Mouse (Mus musculus) cerebellum, adult 18-20 months (tissue): ENCODE measurements around the gene Pfn1.
A peak's percentile ranks its signal among the peaks of the same experiment; 100 is the strongest.

Experiments
- DNase-seq, 2 experiments: peaks; one replicate each; pipeline ENCODE4 v3.0.0; 2021

Pfn1 gene

DNA sequence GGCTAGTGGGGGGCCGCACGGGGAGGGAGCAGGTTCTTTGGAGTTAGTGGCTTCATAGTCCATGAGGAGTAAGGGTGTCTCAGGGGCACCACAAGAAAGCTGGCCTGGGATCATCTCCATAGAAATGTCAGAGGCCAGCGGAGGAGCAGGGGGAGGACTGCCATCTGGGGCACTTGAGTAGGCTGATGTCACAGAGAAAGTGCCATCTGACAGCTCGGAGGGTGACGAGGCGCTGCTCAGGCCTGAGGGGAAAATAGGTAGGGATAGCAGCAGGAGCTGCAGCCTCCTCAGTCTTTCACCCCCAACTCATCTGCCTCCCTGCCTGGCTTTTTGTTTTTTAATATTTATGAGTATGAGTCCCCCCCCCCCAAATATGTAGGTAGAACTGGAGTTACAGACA lies 19.6 kb upstream of the Pfn1 start:
- no peak for DNase-seq

DNA sequence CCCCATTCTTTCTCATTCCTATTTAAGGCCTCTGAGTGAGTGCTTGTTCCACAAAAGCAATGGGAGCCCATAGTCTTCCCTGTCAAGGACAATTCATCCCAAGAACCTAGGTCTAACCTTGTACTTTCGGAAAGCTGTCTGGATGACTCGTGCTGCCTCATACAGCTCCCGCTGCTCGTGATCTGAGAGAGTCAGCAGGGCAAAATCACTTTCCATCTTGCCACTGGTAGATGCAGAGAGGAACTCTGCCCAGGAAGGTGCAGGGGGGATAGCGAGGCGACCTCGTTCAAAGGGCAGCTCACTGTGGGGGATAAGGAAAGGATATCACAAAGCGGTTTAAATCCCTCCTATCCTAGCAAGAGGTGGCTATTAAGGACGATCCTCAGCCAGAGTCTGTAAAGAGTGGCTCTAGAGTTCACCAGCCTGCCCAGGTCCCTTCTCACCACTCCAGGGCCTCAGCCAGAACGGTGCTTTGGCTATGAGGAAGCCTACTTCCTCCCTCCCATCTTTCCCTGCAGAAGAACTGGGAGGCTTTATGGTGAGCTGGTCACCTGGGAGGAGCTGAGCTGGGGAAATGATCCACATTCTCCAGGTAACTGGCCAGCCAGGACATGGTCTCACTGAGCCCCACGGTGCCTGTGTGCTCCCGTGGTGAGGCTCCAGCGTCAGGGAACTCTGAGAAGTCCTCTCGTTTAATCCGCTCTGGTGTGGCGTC lies 17.0 kb upstream of the Pfn1 start:
- DNase-seq: no peak

GRCm38 (mm10) chr11:70670483-70670882 lies 16.0 kb upstream of the Pfn1 start:
- DNase-seq: peak in 1 of 2 experiments; percentile 33

DNA sequence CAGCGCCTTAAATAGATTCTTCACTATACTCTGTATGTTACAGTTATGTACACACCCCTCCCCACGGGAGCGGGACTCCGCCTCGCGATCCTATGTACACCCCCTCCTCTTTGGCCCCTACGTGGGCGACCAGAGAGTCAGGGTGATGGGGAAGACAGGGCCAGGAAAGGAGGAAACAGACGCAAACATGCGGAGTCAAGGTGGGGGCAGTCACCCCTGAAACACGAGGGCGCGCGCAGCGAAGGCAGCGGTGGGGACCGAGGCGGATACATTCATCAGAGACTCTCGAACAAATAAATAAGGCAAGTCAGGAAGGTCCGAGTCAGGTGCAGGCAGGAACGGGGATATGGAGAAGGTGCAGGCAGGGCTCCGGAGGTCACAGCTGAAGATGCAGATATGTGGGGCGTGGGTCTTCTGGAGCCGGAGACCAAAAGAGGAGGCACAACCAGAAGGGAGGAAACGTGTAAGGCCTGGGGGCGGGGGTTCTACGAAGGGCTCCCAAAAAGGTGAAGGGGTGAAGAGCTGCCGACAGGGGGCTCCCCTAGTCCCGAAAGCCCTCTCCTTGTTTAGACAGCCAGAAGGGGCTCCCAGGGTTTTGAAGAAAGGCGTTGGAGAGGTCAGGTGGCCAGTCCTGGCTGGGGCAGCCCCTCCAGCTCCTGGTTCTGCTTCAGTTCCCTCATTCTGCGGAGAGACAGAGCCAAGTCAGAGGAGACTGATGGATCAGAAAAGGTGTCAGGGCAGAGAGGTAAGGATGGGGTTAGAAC lies 15.3 kb upstream of the Pfn1 start:
- DNase-seq: peak; percentile 73 to 76

GRCm38 (mm10) chr11:70668771-70669505 lies 14.5 kb upstream of the Pfn1 start, which contains the start of gene Spag7:
Gene Spag7 (minus strand): TSS chr11:70669416.
- DNase-seq: peak; percentile 94 to 100

- DNase-seq: no peak
Measured at GRCm38 (mm10) chr11:70668335-70668770, 13.9 kb upstream of the Pfn1 start.

GRCm38 (mm10) chr11:70667271-70668150 lies 13.1 kb upstream of the Pfn1 start:
- no peak for DNase-seq

- no peak for DNase-seq
Measured at GRCm38 (mm10) chr11:70666687-70667086, 12.2 kb upstream of the Pfn1 start.

DNA sequence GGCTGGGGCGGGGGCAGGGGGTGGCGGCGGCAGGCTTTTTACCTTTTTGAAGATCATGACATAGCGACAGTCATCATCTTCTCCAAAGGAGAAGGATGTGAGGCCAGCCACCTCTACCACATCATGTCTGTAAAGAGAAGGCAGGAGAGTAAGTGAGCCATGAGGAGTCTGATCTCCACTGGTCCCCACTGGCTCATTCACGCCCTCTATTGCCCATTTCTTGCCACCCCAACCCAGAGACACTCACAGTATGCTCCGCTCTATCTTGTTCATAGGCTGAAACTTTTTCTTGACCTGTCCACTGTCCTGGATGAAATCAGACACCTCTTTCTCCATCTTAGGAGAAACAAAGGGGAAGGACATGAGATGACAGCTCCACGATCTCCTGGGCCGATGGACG lies 10.3 kb upstream of the Pfn1 start:
- DNase-seq: no peak

GRCm38 (mm10) chr11:70663957-70664356 lies 9.5 kb upstream of the Pfn1 start:
- DNase-seq: no peak

- DNase-seq: no peak
Measured at GRCm38 (mm10) chr11:70663101-70663500, 8.7 kb upstream of the Pfn1 start.

GRCm38 (mm10) chr11:70660571-70660970 lies 6.1 kb upstream of the Pfn1 start:
- no peak for DNase-seq

DNA sequence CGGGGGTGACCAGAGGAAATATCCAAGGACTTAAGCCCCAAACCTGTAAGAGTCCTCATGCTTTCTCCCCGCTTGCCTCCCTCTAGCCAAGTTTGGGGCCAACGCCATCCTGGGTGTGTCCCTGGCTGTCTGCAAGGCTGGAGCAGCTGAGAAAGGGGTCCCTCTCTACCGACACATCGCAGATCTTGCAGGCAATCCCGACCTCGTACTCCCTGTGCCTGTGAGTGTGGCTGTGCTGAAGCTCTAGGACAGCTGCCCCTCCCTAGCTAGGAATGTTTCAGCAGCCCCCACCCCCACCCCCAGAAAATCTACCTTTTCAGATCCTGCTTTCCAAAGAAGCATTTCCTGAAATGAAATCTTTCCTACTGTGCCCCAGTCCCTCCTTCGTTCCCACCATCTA lies 4.5 kb upstream of the Pfn1 start:
- DNase-seq: no peak

GRCm38 (mm10) chr11:70658521-70658920 lies 4.1 kb upstream of the Pfn1 start:
- DNase-seq: no peak

DNA sequence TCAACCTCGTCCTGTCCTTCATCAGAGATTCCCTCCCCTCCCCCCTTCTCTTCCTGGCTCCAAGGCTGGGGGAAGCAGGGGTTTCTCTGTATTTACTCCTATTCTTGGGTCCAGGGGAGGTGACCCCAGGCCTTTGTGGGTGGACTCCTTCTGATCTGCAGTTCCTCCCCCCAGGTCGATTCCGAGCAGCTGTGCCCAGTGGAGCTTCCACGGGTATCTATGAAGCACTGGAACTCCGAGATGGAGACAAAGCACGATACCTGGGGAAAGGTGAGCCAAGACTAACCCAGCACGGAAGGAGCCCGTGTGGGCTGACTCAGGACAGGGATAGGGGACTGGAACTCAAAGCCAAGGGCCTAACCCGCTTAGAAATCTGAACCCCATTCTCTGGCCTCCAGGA lies 3.5 kb upstream of the Pfn1 start:
- no peak for DNase-seq

DNA sequence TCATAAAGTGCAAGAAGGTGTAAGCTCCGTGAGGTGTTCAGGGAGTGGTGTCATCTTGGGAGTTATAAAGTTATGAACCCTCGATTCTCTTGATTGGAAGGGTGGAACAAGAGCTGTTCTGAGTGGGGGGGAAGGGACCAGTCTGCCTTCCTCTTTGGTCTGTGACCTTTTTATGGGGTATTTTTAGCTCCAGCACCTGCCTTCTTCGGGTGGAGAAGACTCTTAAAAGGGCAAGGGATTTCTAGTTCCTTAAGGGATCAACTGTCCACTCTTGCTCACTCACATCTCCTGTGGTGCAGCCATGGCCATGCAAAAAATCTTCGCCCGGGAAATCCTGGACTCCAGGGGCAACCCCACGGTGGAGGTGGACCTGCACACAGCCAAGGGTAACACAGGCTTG lies 3.1 kb upstream of the Pfn1 start:
- DNase-seq: peak in 1 of 2 experiments; percentile 3

GRCm38 (mm10) chr11:70656964-70657363 lies 2.5 kb upstream of the Pfn1 start, which contains the start of gene Eno3:
Gene Eno3 (plus strand): TSS chr11:70657202.
- peak in 1 of 2 experiments; percentile 24 for DNase-seq

DNA sequence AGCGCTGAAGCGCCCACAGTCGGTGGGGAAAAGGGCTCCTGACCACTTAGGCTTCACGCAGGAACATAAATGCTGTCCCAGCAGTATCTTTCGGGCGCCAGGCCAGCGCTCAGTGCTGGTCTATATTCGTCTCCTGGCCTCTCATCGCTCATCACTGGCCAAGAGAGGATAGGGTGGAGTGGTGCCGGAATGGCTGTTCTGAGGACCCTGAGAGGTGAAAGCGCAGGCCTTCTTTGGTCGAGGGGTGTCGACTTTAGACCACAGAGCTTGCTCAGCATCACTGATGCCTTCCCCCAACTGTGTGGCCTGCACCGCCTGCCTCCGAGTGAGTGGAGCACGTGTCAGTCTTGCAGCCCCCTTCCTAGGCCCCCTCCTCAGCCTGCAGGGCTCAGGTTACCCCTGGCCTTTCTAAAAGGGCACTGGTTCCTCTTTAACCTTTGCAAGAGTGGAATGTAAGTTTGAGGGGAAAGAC lies 2.0 kb upstream of the Pfn1 start:
- DNase-seq: peak in 1 of 2 experiments; percentile 47

- DNase-seq: peak; percentile 18 to 49
Measured at GRCm38 (mm10) chr11:70655571-70656455, 1.4 kb upstream of the Pfn1 start.

DNA sequence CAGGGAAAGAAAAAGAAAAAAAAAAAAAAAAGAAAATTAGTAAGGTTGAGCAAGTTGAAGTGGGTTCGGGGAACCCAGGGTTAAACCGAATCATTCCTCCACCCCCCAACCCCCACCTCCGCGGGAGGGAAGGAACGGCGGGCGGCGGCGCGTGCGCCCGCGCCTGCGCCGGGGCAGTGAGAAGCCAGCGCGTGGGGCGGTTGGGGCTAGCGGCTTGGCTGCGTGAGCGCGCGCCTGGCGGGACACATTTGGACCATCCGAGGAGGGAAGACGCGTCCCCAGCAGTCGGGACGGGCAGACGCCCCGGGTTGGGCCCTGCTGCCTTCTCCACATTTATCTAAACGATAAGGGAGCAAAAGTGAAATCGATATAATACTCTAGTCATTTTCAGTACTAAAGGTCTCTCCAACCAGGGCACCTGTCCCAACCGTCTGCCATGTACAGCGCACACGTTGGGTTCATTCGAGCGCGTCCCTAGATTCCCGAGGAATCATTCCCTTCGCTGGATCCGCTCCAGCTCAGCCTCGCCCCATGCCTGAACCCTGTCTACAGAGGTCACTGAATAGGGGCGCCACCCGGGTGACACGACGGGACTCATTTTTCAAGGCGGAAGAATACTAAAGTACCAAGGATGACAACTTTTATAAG lies 603 bp upstream of the Pfn1 start:
- peak; percentile 81 to 86 for DNase-seq
